Mouse (Mus musculus) thymus, adult 2 months (tissue): ENCODE results near the gene Wnt11.

ENCODE experiments used
- CTCF ChIP-seq: fragments of 200-500 bp; IDR thresholded peaks from 2 replicates; pipeline ENCODE4 v1.5.1; 2012; ENCODE audit warnings: mild to moderate bottlenecking, control low read depth, low read length, moderate library complexity, borderline replicate concordance; ENCODE audit not compliant: control insufficient read depth, poor library complexity, insufficient read depth; ENCODE audit errors: extremely low read depth
- POLR2A ChIP-seq: fragments of 200-500 bp; IDR thresholded peaks from 2 replicates; pipeline ENCODE4 v1.6.1; 2012; ENCODE audit warnings: mild to moderate bottlenecking, low read length, control low read depth, moderate library complexity; ENCODE audit not compliant: control insufficient read depth, poor library complexity, insufficient read depth; ENCODE audit errors: extremely low read depth

DNA sequence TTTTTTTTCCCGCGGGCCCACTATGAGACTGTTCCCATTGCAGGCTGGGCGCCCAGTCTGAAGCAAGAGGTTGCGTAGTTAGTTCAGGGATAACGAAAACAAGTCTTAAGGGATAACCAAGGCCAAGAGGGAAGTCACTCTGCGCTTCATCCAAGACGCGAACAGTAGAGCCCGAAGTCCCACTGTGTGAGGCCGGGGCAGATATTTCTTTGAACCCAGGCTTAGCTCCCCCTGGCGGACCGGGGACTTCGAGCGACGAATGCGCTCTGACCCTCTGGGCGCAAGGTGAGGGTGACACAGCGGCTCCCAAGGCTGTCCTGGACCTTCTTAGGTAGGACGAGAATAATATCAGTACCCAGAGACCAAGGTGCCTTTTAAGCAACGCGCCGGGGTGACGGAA, 1.7 kb downstream of the Wnt11 start:
- TF ChIP-seq CTCF = peak; percentile 70; the same call in 1 of the 2 replicates
- TF ChIP-seq POLR2A = no peak
